Mouse (Mus musculus) right cerebral cortex, adult 18-20 months (tissue): Measurements from ENCODE around the gene Esp8.
"Not testable (repeated sequence)": the region's sequence is repeated elsewhere in the genome, so short reads cannot be mapped to it uniquely, and the experiment has no call there.

Source experiments
- DNase-seq: peaks from one replicate; pipeline ENCODE4 v3.0.0; 2022; ENCODE audit warnings: mixed read lengths

Gene Esp8

DNA sequence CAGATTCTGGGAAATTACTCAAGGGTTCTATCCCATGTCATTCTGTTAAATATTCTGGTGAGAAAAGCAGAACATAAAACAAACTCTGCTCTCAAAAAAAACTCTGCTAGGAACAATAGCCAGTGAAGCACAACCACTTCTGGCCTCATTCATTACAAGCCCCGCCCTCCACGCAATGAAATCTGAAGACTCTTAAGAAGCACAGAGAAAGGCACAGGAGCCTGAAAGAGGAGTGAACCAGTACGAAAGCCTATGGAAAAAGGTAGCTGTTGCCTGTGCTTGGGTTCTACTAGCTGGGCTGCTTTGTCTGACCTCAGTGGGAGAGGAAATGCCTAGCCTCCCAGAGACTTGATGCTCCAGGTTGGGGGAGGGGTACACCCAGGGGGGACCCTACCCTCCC, at the start of gene Esp8:
TSS of gene Esp8 (plus strand) at position 205 of the 400 bp plus-strand sequence.
- no peak for DNase-seq

DNA sequence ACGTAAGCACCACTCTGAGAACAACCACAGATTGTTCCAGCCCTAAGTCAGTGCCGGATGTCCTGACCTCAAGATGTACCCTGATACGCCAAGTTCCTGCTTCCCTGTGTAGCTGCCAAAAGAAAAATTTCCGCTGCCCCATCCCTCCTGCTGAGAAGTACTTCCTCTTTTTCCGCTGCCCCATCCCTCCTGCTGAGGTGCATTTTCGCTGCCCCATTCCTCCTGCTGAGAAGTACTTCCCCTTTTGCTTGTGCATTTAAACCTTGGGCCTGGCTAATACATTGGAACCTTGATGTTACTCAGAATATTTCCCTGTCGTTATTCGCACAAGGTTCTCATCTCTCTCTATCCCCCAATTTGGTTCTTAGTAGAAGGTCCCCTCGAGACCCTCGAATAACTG, 36.3 kb upstream of the Esp8 start:
- not testable (repeated sequence) for DNase-seq

DNA sequence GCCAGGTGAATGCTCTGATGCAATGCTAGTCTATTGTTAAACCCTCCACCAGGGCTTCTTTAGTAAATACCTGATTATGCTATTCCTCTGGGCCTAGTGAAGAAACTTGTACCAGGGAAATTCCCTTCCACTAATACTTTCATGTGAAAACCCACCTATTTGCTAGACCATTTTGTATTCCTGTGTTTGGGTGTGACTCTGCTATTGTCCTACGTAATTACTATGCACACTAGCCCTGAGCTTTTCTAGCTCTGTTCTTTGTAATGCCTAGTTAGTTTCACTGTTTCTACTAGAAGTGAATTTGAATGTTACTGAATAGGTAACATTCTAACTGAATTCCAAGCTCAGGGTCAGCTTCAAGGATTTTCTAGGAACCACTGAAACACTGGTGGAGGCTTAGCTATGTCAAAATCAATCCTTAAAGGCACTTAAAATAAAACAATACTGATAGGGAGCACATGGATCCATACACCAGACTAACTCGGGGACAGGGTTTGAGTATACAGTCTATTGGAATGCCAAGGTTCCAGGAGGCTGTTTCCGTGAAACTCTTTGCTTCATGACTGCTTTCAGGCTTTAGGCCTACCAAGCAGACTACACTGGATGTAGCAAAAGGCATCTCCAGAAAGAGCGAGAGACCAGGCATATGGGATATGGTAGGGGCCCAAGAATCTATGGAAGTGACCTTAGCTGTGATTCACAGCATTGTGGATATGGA, 24.2 kb upstream of the Esp8 start:
- not testable (repeated sequence) for DNase-seq

DNA sequence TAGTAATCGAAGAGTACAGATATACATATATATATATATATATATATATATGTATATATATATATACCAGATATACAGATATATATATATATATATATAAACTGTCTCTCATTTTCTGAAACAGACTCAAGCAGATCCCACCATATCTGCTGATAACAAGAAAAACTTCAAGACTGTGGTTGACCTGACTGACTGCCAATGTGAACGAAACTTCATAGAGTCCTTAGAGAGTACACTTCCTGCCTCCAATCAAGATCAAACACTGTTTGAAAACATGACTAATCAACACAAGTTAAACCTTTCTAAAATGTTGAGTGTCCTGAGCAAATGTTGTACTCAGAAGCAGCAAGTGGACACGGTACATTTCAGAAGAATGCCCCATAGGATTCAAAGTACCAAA, 10.0 kb downstream of the Esp8 start:
- DNase-seq, result no peak

DNA sequence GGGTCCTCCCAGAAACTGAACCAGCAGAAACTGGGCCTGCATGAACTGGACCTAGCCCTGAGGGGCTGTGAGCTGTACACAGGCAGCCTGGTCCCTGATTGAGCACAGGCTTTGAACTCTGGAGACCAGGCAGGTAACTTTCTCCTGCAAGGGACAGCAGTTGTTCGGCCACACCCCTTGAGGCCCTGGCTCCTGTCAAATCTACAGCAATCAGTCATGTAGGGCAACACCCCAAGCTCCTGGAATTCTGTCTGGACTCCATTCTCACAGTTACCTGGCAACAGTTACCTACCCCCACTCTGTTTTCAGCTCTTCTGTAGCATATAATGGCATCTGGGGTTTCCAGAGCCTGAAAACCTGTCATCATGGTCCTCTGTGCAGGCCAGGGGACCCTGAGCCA, 11.3 kb downstream of the Esp8 start:
- no peak for DNase-seq

DNA sequence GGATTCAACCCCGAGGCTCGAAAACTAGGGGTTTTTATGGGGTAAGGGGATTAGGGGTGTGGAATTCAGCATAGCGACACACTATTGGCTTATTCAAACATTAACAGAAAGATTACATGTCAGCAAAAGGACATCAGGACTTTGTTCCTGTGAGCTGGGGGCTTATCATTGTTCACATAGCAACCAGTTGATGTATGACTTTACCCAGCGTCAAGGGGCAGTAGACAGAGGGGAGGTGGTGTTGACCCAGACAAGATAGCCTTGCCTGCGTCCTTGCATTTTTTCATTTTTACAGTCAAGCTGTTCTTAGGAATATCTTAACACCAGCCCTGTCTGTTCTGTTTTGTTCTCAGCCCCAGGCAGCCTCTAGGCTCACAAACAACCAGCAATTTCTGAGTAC, 27.2 kb downstream of the Esp8 start:
- not testable (repeated sequence) for DNase-seq

DNA sequence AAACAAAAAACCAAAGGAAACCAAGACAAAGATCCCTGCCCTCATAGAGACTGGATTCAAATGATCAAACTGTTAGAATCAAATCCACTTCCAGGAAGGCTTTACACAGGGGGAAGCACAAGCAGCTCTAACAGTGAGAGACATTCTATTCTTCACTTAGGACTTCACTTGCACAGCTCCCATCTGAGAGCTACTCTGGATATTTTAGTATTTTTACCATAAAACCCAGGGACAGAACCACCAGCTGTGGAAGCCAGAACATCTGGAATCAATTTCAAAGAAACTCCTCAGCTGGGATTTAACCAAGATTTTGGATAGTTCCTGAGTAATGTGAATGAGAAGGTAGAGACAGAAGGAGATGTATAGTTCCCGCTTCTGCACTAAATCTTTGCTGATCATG, 33.6 kb downstream of the Esp8 start:
- DNase-seq, result no peak

DNA sequence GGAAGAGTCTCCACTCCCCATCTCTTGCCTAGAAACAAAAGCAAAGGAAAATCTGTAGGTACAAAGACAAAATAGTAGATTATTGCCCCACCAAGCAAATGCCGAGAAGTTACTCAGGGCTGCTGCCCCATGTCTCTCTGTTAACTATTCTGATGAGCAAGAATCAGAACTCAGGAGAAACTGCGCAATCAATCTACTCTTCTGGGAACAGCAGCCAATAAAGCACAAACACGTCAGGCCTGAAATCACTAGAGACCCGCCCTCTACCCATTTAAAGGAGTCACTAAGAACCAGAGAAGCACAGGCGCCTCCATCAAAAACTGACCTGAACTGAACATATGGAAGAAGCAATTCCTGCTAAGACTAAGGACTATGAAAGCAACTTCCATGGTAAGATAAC, 41.4 kb downstream of the Esp8 start, which contains the start of gene Esp6:
TSS of gene Esp6 (plus strand) at position 301 of the 400 bp plus-strand sequence.
- no peak for DNase-seq
